Mouse (Mus musculus) liver, embryonic 14.5 days (tissue): Measurements from ENCODE around the gene Snx20.

ENCODE experiments used
- CTCF ChIP-seq: IDR thresholded peaks from 2 replicates; pipeline ENCODE4 v1.5.1; 2016; ENCODE audit warnings: antibody characterized with exemption, low read depth, control low read depth
- EP300 ChIP-seq: IDR thresholded peaks from 2 replicates; pipeline ENCODE4 v1.6.1; 2016; ENCODE audit warnings: antibody characterized with exemption, low read depth

GRCm38 (mm10) chr8:88599491-88599890, 36.4 kb downstream of the Snx20 start:
- no peak for TF ChIP-seq CTCF
- TF ChIP-seq EP300: no peak
